Mouse (Mus musculus) olfactory bulb, adult 2 months (tissue): ENCODE results near the gene Mink1. TPM values are rescaled to one million over a fixed set of nuclear protein-coding genes. Genes with fewer than 3 reads are reported as not detected.
"Not testable (repeated sequence)": the region's sequence is repeated elsewhere in the genome, so short reads cannot be mapped to it uniquely, and the experiment has no call there.

ENCODE experiments used
- H3K27ac ChIP-seq: fragments of 200-500 bp; 2 replicates; pipeline ENCODE4 v1.5.1; 2012; ENCODE audit warnings: low read depth, low read length; ENCODE audit not compliant: insufficient read depth
- H3K4me1 ChIP-seq: fragments of 200-500 bp; 2 replicates; pipeline ENCODE4 v1.6.1; 2012; ENCODE audit warnings: low read length; ENCODE audit not compliant: control insufficient read depth, insufficient read depth
- H3K4me3 ChIP-seq: fragments of 200-500 bp; 2 replicates; pipeline ENCODE4 v1.5.1; 2012; ENCODE audit warnings: mild to moderate bottlenecking, low read depth, low read length, moderate library complexity; ENCODE audit not compliant: insufficient read depth
- CTCF ChIP-seq: fragments of 200-500 bp; IDR thresholded peaks from 2 replicates; pipeline ENCODE4 v1.5.1; 2012; ENCODE audit warnings: low read depth, mild to moderate bottlenecking, low read length, moderate library complexity; ENCODE audit not compliant: insufficient read depth
- POLR2A ChIP-seq: fragments of 200-500 bp; IDR thresholded peaks from 2 replicates; pipeline ENCODE4 v1.6.1; 2012; ENCODE audit warnings: mild to moderate bottlenecking, low read depth, low read length, moderate library complexity; ENCODE audit not compliant: insufficient read depth
- WGBS: fragments of 180-500 bp; shearing (Covaris S2); methylation state at CpG from one replicate; pipeline ENCODE4 v1.1.7; 2018; 5-methylcytosine and 5-hydroxymethylcytosine counted together
- polyA plus RNA-seq: library from polyadenylated mRNA; stranded (reverse); fragments of >200 nt; gene quantifications from 2 replicates; pipeline ENCODE4 v1.2.4, GENCODE M21; 2012; ENCODE audit warnings: low replicate concordance; ENCODE audit not compliant: missing spikeins, insufficient read depth, insufficient read length

The Mink1 gene
- polyA plus RNA-seq, 1 experiment, result not detected

DNA sequence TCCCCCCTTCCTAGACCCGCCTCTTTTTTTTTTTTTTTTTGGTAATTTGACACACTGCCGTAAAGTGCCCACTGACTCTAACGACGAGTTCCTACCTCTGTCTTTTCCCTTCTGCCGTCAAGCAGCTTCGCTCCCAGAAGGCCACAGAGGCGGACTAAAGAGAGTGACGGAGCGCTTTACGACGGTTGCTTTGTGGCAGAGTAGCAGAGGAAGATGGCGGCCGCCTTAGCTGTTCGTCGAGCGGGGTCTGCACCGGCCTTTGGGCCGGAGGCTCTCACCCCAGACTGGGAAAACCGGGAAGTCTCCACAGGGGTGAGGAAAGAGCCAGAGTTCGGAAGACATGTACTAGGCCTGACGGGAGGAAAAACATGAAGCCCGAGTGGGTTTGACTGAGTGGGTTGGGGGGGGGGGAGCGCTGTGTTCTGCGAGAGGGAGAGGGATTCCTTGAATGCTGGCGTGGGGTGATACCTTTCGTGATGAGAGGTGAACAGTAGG lies 37.5 kb upstream of the Mink1 start, which contains the start of gene Psmb6:
Gene Psmb6, plus strand, starts transcription at position 184 of the 495 bp plus-strand sequence.
- H3K4me1 ChIP-seq, result peaks cover 9% of the 10 kb centered on the region
- peak within 1 kb of the TSS; percentile 84 for H3K4me3 ChIP-seq
- WGBS, result under 1% methylated on average over 25 of the region's 26 CpGs
- H3K27ac ChIP-seq, result no peak within 1 kb of the TSS
- peak; percentile 88 for TF ChIP-seq POLR2A
- no peak for TF ChIP-seq CTCF

DNA sequence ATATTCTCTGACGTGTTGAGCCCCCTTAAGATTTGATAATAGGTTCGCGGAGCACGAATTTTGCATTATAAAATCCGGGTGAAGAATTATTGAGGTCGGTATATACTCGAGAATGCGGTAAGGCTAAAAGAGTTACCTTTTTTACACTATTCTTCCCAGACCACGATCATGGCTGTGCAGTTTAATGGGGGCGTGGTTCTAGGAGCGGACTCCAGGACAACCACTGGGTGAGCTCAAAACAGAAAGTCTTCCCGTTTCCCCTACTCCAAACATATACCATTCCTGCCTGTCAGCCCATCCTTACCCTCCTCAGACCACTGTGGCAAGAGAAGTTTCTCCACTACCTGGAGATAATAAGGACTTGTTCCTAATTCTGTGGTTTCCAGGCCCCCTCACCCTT lies 37.0 kb upstream of the Mink1 start:
- no peak for TF ChIP-seq CTCF
- TF ChIP-seq POLR2A, result no peak

GRCm38 (mm10) chr11:70526211-70526610 lies 36.5 kb upstream of the Mink1 start:
- H3K4me1 ChIP-seq, result peaks cover 7% of the 10 kb centered on the region; the same call in 1 of the 2 replicates
- H3K4me3 ChIP-seq, result no peak overlapping the region
- 89% methylated on average over 12 of the region's 12 CpGs for WGBS
- TF ChIP-seq POLR2A, result no peak
- no peak for TF ChIP-seq CTCF
- no peak overlapping the region for H3K27ac ChIP-seq

More for the DNA sequence above, 37.0 kb upstream of the Mink1 start:
- peak overlapping the region; percentile 84 for H3K4me3 ChIP-seq
- no peak overlapping the region for H3K27ac ChIP-seq
- H3K4me1 ChIP-seq, result peaks cover 7% of the 10 kb centered on the region; the same call in 1 of the 2 replicates
- WGBS, result 2% methylated on average over 12 of the region's 12 CpGs

GRCm38 (mm10) chr11:70528610-70529009 lies 34.1 kb upstream of the Mink1 start:
- no peak overlapping the region for H3K4me3 ChIP-seq
- peaks cover 7% of the 10 kb centered on the region; the same call in 1 of the 2 replicates for H3K4me1 ChIP-seq
- no peak for TF ChIP-seq CTCF
- no peak for TF ChIP-seq POLR2A
- 87% methylated on average over 7 of the region's 7 CpGs for WGBS
- no peak overlapping the region for H3K27ac ChIP-seq

GRCm38 (mm10) chr11:70531065-70531464 lies 31.6 kb upstream of the Mink1 start:
- not testable (repeated sequence) for H3K4me1 ChIP-seq, H3K27ac ChIP-seq, H3K4me3 ChIP-seq
- 82% methylated on average over 2 of the region's 2 CpGs for WGBS

GRCm38 (mm10) chr11:70532839-70533238 lies 29.8 kb upstream of the Mink1 start, which contains the start of gene Gm40193:
Gene Gm40193, minus strand, starts transcription at chr11:70532939.
- TF ChIP-seq POLR2A, result no peak
- TF ChIP-seq CTCF, result no peak
- Histone ChIP-seq H3K4me3 (no peak within 1 kb of the TSS), H3K4me1 (peaks cover 2% of the 10 kb centered on the region; the same call in 1 of the 2 replicates), H3K27ac (no peak within 1 kb of the TSS)
- 76% methylated on average over 6 of the region's 6 CpGs for WGBS

DNA sequence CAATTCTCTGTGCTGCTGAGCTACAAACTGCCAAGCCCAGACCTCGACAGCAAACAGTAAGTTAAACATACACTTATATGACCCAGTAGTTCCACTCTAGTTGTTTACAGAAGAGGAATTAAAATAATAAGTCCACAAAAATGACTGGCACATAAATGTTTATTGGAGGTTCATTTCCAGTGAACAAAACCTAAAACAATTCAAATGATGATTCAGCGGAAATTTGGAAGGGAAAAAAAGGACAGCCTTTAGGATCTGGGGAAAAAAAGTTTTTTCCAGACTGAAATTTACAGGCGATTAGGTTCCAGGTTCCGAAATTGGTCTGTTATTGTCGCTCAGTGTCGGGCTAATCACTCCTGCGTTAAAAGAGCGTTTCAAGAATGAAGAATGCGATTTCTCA lies 23.3 kb upstream of the Mink1 start:
- peak overlapping the region; percentile 59 for H3K4me3 ChIP-seq
- TF ChIP-seq POLR2A, result no peak
- no peak for TF ChIP-seq CTCF
- 11% methylated on average over 9 of the region's 9 CpGs for WGBS
- no peak overlapping the region for H3K27ac ChIP-seq
- H3K4me1 ChIP-seq, result peaks cover 7% of the 10 kb centered on the region

DNA sequence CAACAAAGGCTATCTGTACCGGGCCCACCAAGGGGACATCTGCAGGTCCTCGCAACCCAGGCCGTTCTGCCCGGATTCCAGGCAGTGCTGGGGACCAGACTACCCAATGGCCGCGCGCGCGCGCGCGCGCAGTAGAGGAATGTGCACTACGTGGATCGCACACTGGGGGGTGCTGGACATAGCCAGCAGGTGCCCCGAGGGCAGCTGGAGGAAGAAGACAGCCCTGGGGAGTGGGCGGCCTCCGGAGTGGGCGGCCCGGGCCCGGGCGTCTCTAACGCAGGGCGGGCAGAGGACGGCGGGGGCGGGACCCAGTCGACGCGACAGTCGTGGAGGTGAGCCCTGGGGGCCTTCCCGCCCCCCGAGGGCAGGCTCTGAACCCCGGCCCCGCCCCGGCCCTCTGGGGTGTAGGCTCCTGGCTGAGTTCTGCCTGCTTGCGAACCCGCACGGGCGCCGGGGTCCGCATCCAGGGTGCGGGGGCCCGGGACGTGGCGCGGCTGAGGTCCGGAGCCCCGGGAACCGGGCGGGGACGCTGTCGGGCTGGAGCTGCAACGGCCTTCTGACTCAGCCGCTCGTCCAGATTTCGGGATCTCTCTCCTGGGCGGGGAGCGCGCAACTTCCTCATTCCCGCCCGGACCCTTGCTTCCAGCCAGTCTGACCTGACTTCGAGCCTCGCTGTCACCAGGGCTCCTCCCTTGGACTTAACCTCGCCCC lies 22.6 kb upstream of the Mink1 start, which contains the start of gene Pld2:
Gene Pld2, plus strand, starts transcription at position 188 of the 711 bp plus-strand sequence.
- Histone ChIP-seq H3K4me3 (peak within 1 kb of the TSS; percentile 59), H3K27ac (no peak within 1 kb of the TSS), H3K4me1 (peaks cover 7% of the 10 kb centered on the region)
- TF ChIP-seq POLR2A (peak; percentile 20; the same call in 1 of the 2 replicates), CTCF (peak; percentile 74)
- WGBS, result 2% methylated on average over 63 of the region's 65 CpGs

DNA sequence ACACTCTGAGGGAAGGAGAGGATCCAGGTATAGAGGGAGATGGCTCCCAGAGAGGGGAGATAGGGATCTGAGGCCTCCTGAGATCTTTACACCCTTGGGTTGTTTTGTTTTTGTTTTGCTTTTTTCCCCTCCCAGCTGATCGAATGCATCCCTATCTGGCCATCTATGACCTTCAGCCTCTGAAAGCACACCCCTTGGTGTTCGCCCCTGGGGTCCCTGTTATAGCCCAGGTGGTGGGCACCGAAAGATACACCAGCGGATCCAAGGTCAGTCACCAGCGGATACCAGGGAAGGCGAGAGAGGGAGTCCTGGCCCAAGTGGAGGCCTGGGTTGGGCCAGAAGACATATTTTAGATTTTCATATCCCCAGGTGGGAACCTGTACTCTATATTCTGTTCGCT lies 21.8 kb upstream of the Mink1 start:
- TF ChIP-seq CTCF (no peak), POLR2A (no peak)
- H3K27ac ChIP-seq, result no peak overlapping the region
- peak overlapping the region; percentile 59; the same call in 1 of the 2 replicates for H3K4me3 ChIP-seq
- peaks cover 5% of the 10 kb centered on the region for H3K4me1 ChIP-seq
- 91% methylated on average over 7 of the region's 7 CpGs for WGBS
